Mouse (Mus musculus) MEL (cell line): Measurements from ENCODE around the gene Gmds.

Experiments
- CTCF ChIP-seq, 3 experiments: IDR thresholded peaks in 2 of 3; conservative IDR thresholded peaks in 1 of 3; 2 replicates each; pipeline ENCODE4 v1.5.1; 2011 to 2012; ENCODE audit warnings: low read length in 3 of 3, low read depth in 2 of 3, mild to moderate bottlenecking in 2 of 3, improper control_type of control experiment in 1 of 3, inconsistent platforms in 1 of 3, mixed read lengths in 1 of 3, moderate library complexity in 1 of 3; ENCODE audit not compliant: control insufficient read depth in 1 of 3, insufficient read depth in 1 of 3, poor library complexity in 1 of 3, severe bottlenecking in 1 of 3
- E2F4 ChIP-seq: IDR thresholded peaks from 2 replicates; pipeline ENCODE4 v1.6.1; 2011; ENCODE audit warnings: low read depth, low read length, improper control_type of control experiment, borderline replicate concordance
- JUND ChIP-seq: IDR thresholded peaks from 2 replicates; pipeline ENCODE4 v1.6.1; 2011; ENCODE audit warnings: low read depth, mild to moderate bottlenecking, improper control_type of control experiment, low read length
- KAT2A ChIP-seq: conservative IDR thresholded peaks from 2 replicates; pipeline ENCODE4 v1.6.1; 2012; ENCODE audit warnings: low read depth, low read length, improper control_type of control experiment, inconsistent platforms
- MAX ChIP-seq: IDR thresholded peaks from 2 replicates; pipeline ENCODE4 v1.6.1; 2011; ENCODE audit warnings: low read length, improper control_type of control experiment
- POLR2A ChIP-seq, 2 experiments: IDR thresholded peaks; 2 replicates each; pipeline ENCODE4 v1.6.1; 2011 to 2012; ENCODE audit warnings: low read length in 2 of 2, mild to moderate bottlenecking in 2 of 2, control low read depth in 1 of 2, improper control_type of control experiment in 1 of 2, low read depth in 1 of 2, moderate library complexity in 1 of 2; ENCODE audit not compliant: control insufficient read depth in 1 of 2, insufficient read depth in 1 of 2, poor library complexity in 1 of 2
- RCOR1 ChIP-seq: IDR thresholded peaks from 2 replicates; pipeline ENCODE4 v1.6.1; 2012; ENCODE audit warnings: low read depth, mild to moderate bottlenecking, inconsistent platforms, low read length, improper control_type of control experiment
- TAL1 ChIP-seq: IDR thresholded peaks from 2 replicates; pipeline ENCODE4 v1.6.1; 2012; ENCODE audit warnings: mild to moderate bottlenecking, inconsistent platforms, low read length, moderate library complexity, mixed read lengths

- TF ChIP-seq CTCF (IDR thresholded peaks at IDR 0.05 in 2 of 3, conservative IDR thresholded peaks at IDR 0.05 in 1 of 3; ENCODE audit: control insufficient read depth in 1 of 3, insufficient read depth in 1 of 3, low read depth in 2 of 3, low read length in 3 of 3, poor library complexity in 1 of 3, severe bottlenecking in 1 of 3), result no peak
- TF ChIP-seq KAT2A, result no peak
- TF ChIP-seq E2F4, result no peak
- no peak for TF ChIP-seq JUND
- no peak for TF ChIP-seq POLR2A (IDR thresholded peaks at IDR 0.05; ENCODE audit: control insufficient read depth in 1 of 2, insufficient read depth in 1 of 2, low read depth in 1 of 2, low read length in 2 of 2, poor library complexity in 1 of 2)
- no peak for TF ChIP-seq TAL1
- no peak for TF ChIP-seq MAX
- no peak for TF ChIP-seq RCOR1
These were observed 418.8 kb downstream of the Gmds start for GRCm38 (mm10) chr13:31919716-31920115.
